Mouse (Mus musculus) lung, embryonic 16.5 days (tissue): ENCODE measurements around the gene Olfr223. TPM values are rescaled to one million over a fixed set of nuclear protein-coding genes. Genes with fewer than 3 reads are reported as not detected.

Experiments
- ATAC-seq: fragments of 200-750 bp; cut with Nextera tagmentation; 2 replicates; pipeline ENCODE4 v1.8.0; 2017; ENCODE audit warnings: low read depth, mild to moderate bottlenecking, moderate library complexity
- H3K27ac ChIP-seq: fragments of 300-500 bp; sonication (generic); 2 replicates; pipeline ENCODE4 v1.5.1; 2014; ENCODE audit warnings: mild to moderate bottlenecking, control low read depth, low read length
- H3K27me3 ChIP-seq: fragments of 300-500 bp; sonication (generic); 2 replicates; pipeline ENCODE4 v1.6.1; 2014; ENCODE audit warnings: low read depth, low read length, mixed read lengths; ENCODE audit not compliant: control insufficient read depth, insufficient read depth
- H3K36me3 ChIP-seq: fragments of 300-500 bp; sonication (generic); 2 replicates; pipeline ENCODE4 v1.6.1; 2014; ENCODE audit warnings: low read length; ENCODE audit not compliant: control insufficient read depth, insufficient read depth
- H3K4me1 ChIP-seq: fragments of 300-500 bp; sonication (generic); replicated peaks from 2 replicates; pipeline ENCODE4 v1.6.1; 2014; ENCODE audit warnings: low read length, mixed read lengths; ENCODE audit not compliant: control insufficient read depth, insufficient read depth
- H3K4me2 ChIP-seq: fragments of 300-500 bp; sonication (generic); 2 replicates; pipeline ENCODE4 v1.6.1; 2014; ENCODE audit warnings: low read depth, low read length, control low read depth
- H3K4me3 ChIP-seq: fragments of 300-500 bp; sonication (generic); 2 replicates; pipeline ENCODE4 v1.5.1; 2014; ENCODE audit warnings: mild to moderate bottlenecking, low read length, control low read depth
- H3K9ac ChIP-seq: fragments of 300-500 bp; sonication (generic); 2 replicates; pipeline ENCODE4 v1.6.1; 2014; ENCODE audit warnings: low read length, control low read depth
- H3K9me3 ChIP-seq: fragments of 300-500 bp; sonication (generic); 2 replicates; pipeline ENCODE4 v1.6.1; 2016; ENCODE audit warnings: low read length; ENCODE audit not compliant: control insufficient read depth
- WGBS: fragments of 180-500 bp; shearing (Covaris S2); extraction: QIAGEN DNeasy Blood & Tissue Kit; methylation state at CpG from one replicate; pipeline ENCODE4 v1.1.7; 2014; 5-methylcytosine and 5-hydroxymethylcytosine counted together
- polyA plus RNA-seq: library from polyadenylated mRNA; unstranded; fragments of >200 nt; fragmentation: Nextera tagmentation; extraction: Ambion mirVana; gene quantifications from 2 replicates; pipeline ENCODE4 v1.2.1, GENCODE M21; 2015

Gene Olfr223
- polyA plus RNA-seq, 1 experiment from 2014 or later: not detected

GRCm38 (mm10) chr11:59562837-59563236 is 30.3 kb downstream of the Olfr223 start:
- H3K4me3 ChIP-seq: no peak overlapping the region
- H3K27me3 ChIP-seq: no peaks in the 10 kb centered on the region; the same call in 1 of the 2 replicates
- no peaks in the 10 kb centered on the region for H3K4me1 ChIP-seq
- H3K27ac ChIP-seq: no peak overlapping the region
- no peak overlapping the region for H3K9ac ChIP-seq
- H3K4me2 ChIP-seq: no peak overlapping the region
- ATAC-seq: no peak
- H3K36me3 ChIP-seq: no peaks in the 10 kb centered on the region
- no peaks in the 10 kb centered on the region for H3K9me3 ChIP-seq
- WGBS: 67% methylated on average over 9 of the region's 9 CpGs

- 92% methylated on average over 4 of the region's 4 CpGs for WGBS
- ATAC-seq: no peak
- no peaks in the 10 kb centered on the region for H3K9me3 ChIP-seq
These were observed 30.8 kb downstream of the Olfr223 start for GRCm38 (mm10) chr11:59562336-59562735.

GRCm38 (mm10) chr11:59560906-59561305 is 32.2 kb downstream of the Olfr223 start:
- no peak for ATAC-seq
- Histone ChIP-seq H3K9me3 (no peaks in the 10 kb centered on the region), H3K4me2 (no peak overlapping the region), H3K9ac (no peak overlapping the region), H3K27me3 (no peaks in the 10 kb centered on the region), H3K27ac (no peak overlapping the region), H3K36me3 (no peaks in the 10 kb centered on the region), H3K4me3 (no peak overlapping the region), H3K4me1 (no peaks in the 10 kb centered on the region)
- 53% methylated on average over 3 of the region's 3 CpGs for WGBS

More at GRCm38 (mm10) chr11:59562336-59562735, 30.8 kb downstream of the Olfr223 start:
- Histone ChIP-seq H3K27ac (no peak overlapping the region), H3K4me1 (no peaks in the 10 kb centered on the region), H3K4me3 (no peak overlapping the region), H3K9ac (no peak overlapping the region), H3K4me2 (no peak overlapping the region), H3K27me3 (no peaks in the 10 kb centered on the region; the same call in 1 of the 2 replicates), H3K36me3 (no peaks in the 10 kb centered on the region)

- WGBS: 71% methylated on average over 8 of the region's 8 CpGs
- Histone ChIP-seq H3K27me3 (no peaks in the 10 kb centered on the region), H3K4me3 (no peak overlapping the region), H3K9ac (no peak overlapping the region), H3K9me3 (no peaks in the 10 kb centered on the region), H3K4me1 (no peaks in the 10 kb centered on the region), H3K27ac (no peak overlapping the region), H3K4me2 (no peak overlapping the region), H3K36me3 (no peaks in the 10 kb centered on the region)
- ATAC-seq: no peak
These were observed 38.6 kb downstream of the Olfr223 start for GRCm38 (mm10) chr11:59554535-59554934.

GRCm38 (mm10) chr11:59554127-59554526 is 39.0 kb downstream of the Olfr223 start:
- H3K4me1 ChIP-seq: no peaks in the 10 kb centered on the region
- H3K27me3 ChIP-seq: no peaks in the 10 kb centered on the region
- WGBS: 94% methylated on average over 11 of the region's 11 CpGs
- no peak overlapping the region for H3K4me2 ChIP-seq
- H3K9me3 ChIP-seq: no peaks in the 10 kb centered on the region
- no peak overlapping the region for H3K9ac ChIP-seq
- ATAC-seq: no peak
- H3K27ac ChIP-seq: no peak overlapping the region
- no peaks in the 10 kb centered on the region for H3K36me3 ChIP-seq
- H3K4me3 ChIP-seq: no peak overlapping the region

- ATAC-seq: no peak
These were observed 49.1 kb downstream of the Olfr223 start for GRCm38 (mm10) chr11:59544005-59544404.

GRCm38 (mm10) chr11:59543376-59543775 is 49.7 kb downstream of the Olfr223 start:
- no peak overlapping the region for H3K4me3 ChIP-seq
- H3K9ac ChIP-seq: no peak overlapping the region
- ATAC-seq: no peak
- no peaks in the 10 kb centered on the region for H3K9me3 ChIP-seq
- no peaks in the 10 kb centered on the region for H3K27me3 ChIP-seq
- no peak overlapping the region for H3K4me2 ChIP-seq
- H3K4me1 ChIP-seq: peaks cover 4% of the 10 kb centered on the region; the same call in 1 of the 2 replicates
- no peaks in the 10 kb centered on the region for H3K36me3 ChIP-seq
- 71% methylated on average over 3 of the region's 3 CpGs for WGBS
- H3K27ac ChIP-seq: no peak overlapping the region

More at GRCm38 (mm10) chr11:59544005-59544404, 49.1 kb downstream of the Olfr223 start:
- no peaks in the 10 kb centered on the region for H3K36me3 ChIP-seq
- no peak overlapping the region for H3K27ac ChIP-seq
- no peaks in the 10 kb centered on the region for H3K27me3 ChIP-seq
- no peak overlapping the region for H3K4me3 ChIP-seq
- H3K9ac ChIP-seq: no peak overlapping the region
- no peaks in the 10 kb centered on the region for H3K4me1 ChIP-seq
- no peak overlapping the region for H3K4me2 ChIP-seq
- 81% methylated on average over 9 of the region's 9 CpGs for WGBS
- no peaks in the 10 kb centered on the region for H3K9me3 ChIP-seq

GRCm38 (mm10) chr11:59542442-59542841 is 50.6 kb downstream of the Olfr223 start:
- ATAC-seq: no peak
- H3K4me1 ChIP-seq: peaks cover 9% of the 10 kb centered on the region; the same call in 1 of the 2 replicates
- no peak overlapping the region for H3K9ac ChIP-seq
- no peak overlapping the region for H3K4me2 ChIP-seq
- no peaks in the 10 kb centered on the region for H3K27me3 ChIP-seq
- no peaks in the 10 kb centered on the region for H3K9me3 ChIP-seq
- H3K27ac ChIP-seq: no peak overlapping the region
- 77% methylated on average over 6 of the region's 6 CpGs for WGBS
- H3K4me3 ChIP-seq: no peak overlapping the region
- H3K36me3 ChIP-seq: no peaks in the 10 kb centered on the region

- H3K4me1 ChIP-seq: peaks cover 11% of the 10 kb centered on the region; the same call in 1 of the 2 replicates
- peaks cover 3% of the 10 kb centered on the region; the same call in 1 of the 2 replicates for H3K9me3 ChIP-seq
- H3K36me3 ChIP-seq: no peaks in the 10 kb centered on the region
- ATAC-seq: no peak
- no peaks in the 10 kb centered on the region for H3K27me3 ChIP-seq
- WGBS: 42% methylated on average over 3 of the region's 3 CpGs
- no peak within 1 kb of the TSS for H3K27ac ChIP-seq
- H3K4me3 ChIP-seq: no peak within 1 kb of the TSS
- H3K9ac ChIP-seq: no peak within 1 kb of the TSS
- H3K4me2 ChIP-seq: no peak within 1 kb of the TSS
These were observed 51.8 kb downstream of the Olfr223 start, which contains the start of gene Nlrp3 for GRCm38 (mm10) chr11:59541324-59541723. Nlrp3 (plus strand) TSS chr11:59541568.

GRCm38 (mm10) chr11:59540123-59540522 is 53.0 kb downstream of the Olfr223 start:
- no peak overlapping the region for H3K27ac ChIP-seq
- peaks cover 3% of the 10 kb centered on the region; the same call in 1 of the 2 replicates for H3K9me3 ChIP-seq
- H3K4me3 ChIP-seq: no peak overlapping the region
- H3K4me2 ChIP-seq: no peak overlapping the region
- H3K9ac ChIP-seq: no peak overlapping the region
- H3K36me3 ChIP-seq: no peaks in the 10 kb centered on the region
- H3K27me3 ChIP-seq: no peaks in the 10 kb centered on the region
- H3K4me1 ChIP-seq: peaks cover 11% of the 10 kb centered on the region; the same call in 1 of the 2 replicates
- 53% methylated on average over 3 of the region's 3 CpGs for WGBS
- ATAC-seq: no peak
